Mouse (Mus musculus) heart, adult 2 months (tissue): ENCODE results near the gene Rarres2.

ENCODE experiments used
- CTCF ChIP-seq: fragments of 200-600 bp; IDR thresholded peaks from 2 replicates; pipeline ENCODE4 v1.8.1; 2022; ENCODE audit warnings: antibody characterized with exemption, mild to moderate bottlenecking, moderate library complexity
- POLR2A ChIP-seq: fragments of 200-500 bp; IDR thresholded peaks from 2 replicates; pipeline ENCODE4 v1.6.1; 2011; ENCODE audit warnings: mild to moderate bottlenecking, low read depth, low read length, control low read depth; ENCODE audit not compliant: insufficient read depth

DNA sequence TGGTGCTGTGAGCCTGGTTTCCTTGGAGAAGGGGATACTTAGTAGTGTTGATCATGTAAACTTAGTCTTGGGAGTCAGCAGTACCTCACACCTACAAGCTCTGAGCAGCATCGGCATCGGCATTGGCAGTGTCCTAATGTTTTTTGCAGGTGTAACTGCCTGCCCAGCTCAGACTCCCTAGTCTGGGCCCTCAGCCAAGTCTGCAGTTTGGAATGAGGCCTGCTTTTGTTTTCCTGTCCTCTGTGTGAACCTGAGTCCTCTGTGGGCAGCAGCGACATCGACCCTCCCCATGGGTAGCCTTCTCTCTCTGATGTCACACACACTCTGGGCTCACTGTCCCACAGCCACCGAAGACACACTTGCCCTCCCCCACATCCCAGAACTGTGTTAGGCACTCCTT, 6.3 kb downstream of the Rarres2 start:
- TF ChIP-seq POLR2A: no peak
- no peak for TF ChIP-seq CTCF
